11 mouse cellular contexts compared by ENCODE assay signal in genomic region chr12:75352410-75352809, GRCm38 (mm10). TPM values are rescaled to one million over a fixed set of nuclear protein-coding genes. Genes with fewer than 3 reads are reported as not detected.
A peak's percentile ranks its signal among the peaks of the same experiment; 100 is the strongest.
DNase-seq lines count a peak whose midpoint lies in the region; ATAC-seq and TF ChIP-seq lines count a peak whose summit lies in the region.
"Had no signal": no experiment of that assay in that cellular context is flagged by ENCODE, and none has a peak within 500 bp of the region (broad histone marks: within the 10 kb centered on the region; RNA-seq: fewer than 3 reads in every experiment).

No protein-coding gene starts in this region.

- peaks cover 18% of the 10 kb centered on the region; the same call in 1 of the 2 replicates for H3K4me1 ChIP-seq in intestine, embryonic 14.5 days (replicated peaks; ENCODE audit: control insufficient read depth, insufficient read depth, low read length)
- H3K4me1 ChIP-seq in intestine, postnatal 0 days (replicated peaks; ENCODE audit: control insufficient read depth, insufficient read depth, low read length), result no peaks in the 10 kb centered on the region
- peaks cover 16% of the 10 kb centered on the region; the same call in 1 of the 2 replicates for H3K4me1 ChIP-seq in heart, embryonic 12.5 days (replicated peaks)
- peaks cover 5% of the 10 kb centered on the region; the same call in 1 of the 2 replicates for H3K4me1 ChIP-seq in stomach, embryonic 15.5 days
- no peaks in the 10 kb centered on the region for H3K4me1 ChIP-seq in midbrain, embryonic 16.5 days (ENCODE audit: control insufficient read depth, insufficient read depth, low read length)
- H3K4me1 ChIP-seq: hindbrain, embryonic 15.5 days; megakaryocyte, embryonic 14.5 days had no signal

- H3K9ac ChIP-seq in intestine, embryonic 14.5 days (ENCODE audit: low read length), result no peak overlapping the region
- no peak overlapping the region for H3K9ac ChIP-seq in intestine, postnatal 0 days (ENCODE audit: low read depth, low read length)
- no peak overlapping the region for H3K9ac ChIP-seq in heart, embryonic 12.5 days
- no peak overlapping the region for H3K9ac ChIP-seq in stomach, embryonic 15.5 days
- no peak overlapping the region for H3K9ac ChIP-seq in midbrain, embryonic 16.5 days (ENCODE audit: low read depth, low read length)
- H3K9ac ChIP-seq: hindbrain, embryonic 15.5 days had no signal

- H3K4me3 ChIP-seq in intestine, embryonic 14.5 days (ENCODE audit: low read depth, low read length), result no peak overlapping the region
- no peak overlapping the region for H3K4me3 ChIP-seq in intestine, postnatal 0 days (ENCODE audit: low read depth, low read length)
- H3K4me3 ChIP-seq in heart, embryonic 12.5 days, result no peak overlapping the region
- no peak overlapping the region for H3K4me3 ChIP-seq in stomach, embryonic 15.5 days (replicated peaks)
- no peak overlapping the region for H3K4me3 ChIP-seq in midbrain, embryonic 16.5 days (ENCODE audit: low read depth, low read length)
- H3K4me3 ChIP-seq: hindbrain, embryonic 15.5 days; megakaryocyte, embryonic 14.5 days had no signal

- no peaks in the 10 kb centered on the region for H3K9me3 ChIP-seq in intestine, embryonic 14.5 days (ENCODE audit: control insufficient read depth, low read length)
- no peaks in the 10 kb centered on the region for H3K9me3 ChIP-seq in intestine, postnatal 0 days (ENCODE audit: control insufficient read depth)
- no peaks in the 10 kb centered on the region for H3K9me3 ChIP-seq in heart, embryonic 12.5 days (replicated peaks)
- no peaks in the 10 kb centered on the region for H3K9me3 ChIP-seq in stomach, embryonic 15.5 days
- H3K9me3 ChIP-seq in midbrain, embryonic 16.5 days (replicated peaks; ENCODE audit: control insufficient read depth, low read length, poor library complexity, severe bottlenecking), result no peaks in the 10 kb centered on the region
- H3K9me3 ChIP-seq: hindbrain, embryonic 15.5 days had no signal

- peak; percentile 86 for ATAC-seq in intestine, embryonic 14.5 days (replicated peaks; ENCODE audit: low FRiP score, low TSS enrichment, low read depth)
- no peak for ATAC-seq in intestine, postnatal 0 days
- 0 out of 2 replicates have a peak, but pooled peaks have one; percentile 45 for ATAC-seq in heart, embryonic 12.5 days (ENCODE audit: insufficient number of reproducible peaks, low FRiP score)
- peak; percentile 83 for ATAC-seq in stomach, embryonic 15.5 days (ENCODE audit: insufficient read depth, low FRiP score, low read depth)
- ATAC-seq in midbrain, embryonic 16.5 days, result no peak
- ATAC-seq in CD4-positive, CD25-positive, alpha-beta regulatory T cell, adult 4 months, result no peak

- H3K36me3 ChIP-seq in intestine, embryonic 14.5 days (ENCODE audit: control insufficient read depth, insufficient read depth, low read length), result no peaks in the 10 kb centered on the region
- H3K36me3 ChIP-seq in intestine, postnatal 0 days (ENCODE audit: control insufficient read depth, insufficient read depth), result no peaks in the 10 kb centered on the region
- no peaks in the 10 kb centered on the region for H3K36me3 ChIP-seq in heart, embryonic 12.5 days
- no peaks in the 10 kb centered on the region for H3K36me3 ChIP-seq in stomach, embryonic 15.5 days
- H3K36me3 ChIP-seq in midbrain, embryonic 16.5 days (ENCODE audit: control insufficient read depth, insufficient read depth, low read length), result no peaks in the 10 kb centered on the region
- H3K36me3 ChIP-seq: hindbrain, embryonic 15.5 days had no signal

- peak; percentile 73 for DNase-seq in intestine, embryonic 14.5 days (ENCODE audit: low spot score)
- peak; percentile 46 to 57 for DNase-seq in kidney, postnatal 25 days
- no peak for DNase-seq in layer of hippocampus, postnatal 25 days (ENCODE audit: extremely low spot score in 1 of 2, low spot score in 1 of 2)
- DNase-seq: right cerebral cortex, postnatal 14 days had no signal

- peak overlapping the region; percentile 23; the same call in 1 of the 2 replicates for H3K27ac ChIP-seq in intestine, embryonic 14.5 days (ENCODE audit: low read depth)
- H3K27ac ChIP-seq in intestine, postnatal 0 days (ENCODE audit: low read depth, low read length), result no peak overlapping the region
- H3K27ac ChIP-seq in heart, embryonic 12.5 days (ENCODE audit: poor library complexity, severe bottlenecking), result no peak overlapping the region
- H3K27ac ChIP-seq in stomach, embryonic 15.5 days, result peak overlapping the region; percentile 57
- no peak overlapping the region for H3K27ac ChIP-seq in midbrain, embryonic 16.5 days (ENCODE audit: low read length)
- H3K27ac ChIP-seq: hindbrain, embryonic 15.5 days had no signal

- TF ChIP-seq CTCF in intestine, postnatal 0 days (IDR thresholded peaks at IDR 0.05; ENCODE audit: low read depth), result no peak

- 8% methylated on average over 6 of the region's 6 CpGs for WGBS in intestine, embryonic 14.5 days
- WGBS in intestine, postnatal 0 days, result 5% methylated on average over 6 of the region's 6 CpGs
- 61% methylated on average over 6 of the region's 6 CpGs for WGBS in heart, embryonic 12.5 days
- 19% methylated on average over 6 of the region's 6 CpGs for WGBS in stomach, embryonic 15.5 days
- 49% methylated on average over 6 of the region's 6 CpGs for WGBS in midbrain, embryonic 16.5 days

- H3K27me3 ChIP-seq in intestine, embryonic 14.5 days (replicated peaks; ENCODE audit: control insufficient read depth, insufficient read depth, low read length), result no peaks in the 10 kb centered on the region
- no peaks in the 10 kb centered on the region for H3K27me3 ChIP-seq in intestine, postnatal 0 days (replicated peaks; ENCODE audit: control insufficient read depth, insufficient read depth, low read length)
- H3K27me3 ChIP-seq in heart, embryonic 12.5 days (replicated peaks), result no peaks in the 10 kb centered on the region
- no peaks in the 10 kb centered on the region for H3K27me3 ChIP-seq in stomach, embryonic 15.5 days (replicated peaks)
- H3K27me3 ChIP-seq in midbrain, embryonic 16.5 days (ENCODE audit: control insufficient read depth, insufficient read depth, low read depth, low read length), result no peaks in the 10 kb centered on the region
- H3K27me3 ChIP-seq: hindbrain, embryonic 15.5 days; megakaryocyte, embryonic 14.5 days had no signal

- H3K4me2 ChIP-seq in intestine, embryonic 14.5 days (ENCODE audit: low read length), result peak overlapping the region; percentile 3; the same call in 1 of the 2 replicates
- no peak overlapping the region for H3K4me2 ChIP-seq in intestine, postnatal 0 days (replicated peaks; ENCODE audit: low read depth)
- H3K4me2 ChIP-seq in heart, embryonic 12.5 days, result no peak overlapping the region
- peak overlapping the region; percentile 6; the same call in 1 of the 2 replicates for H3K4me2 ChIP-seq in stomach, embryonic 15.5 days
- H3K4me2 ChIP-seq in midbrain, embryonic 16.5 days (ENCODE audit: low read length), result no peak overlapping the region
- H3K4me2 ChIP-seq: hindbrain, embryonic 15.5 days had no signal

RNA-seq across cellular contexts. Expression of gene Rhoj, which starts 44.3 kb away (rescaled TPM):
- 39.5 and 44.2 TPM in 2 replicates for polyA plus RNA-seq in intestine, embryonic 14.5 days (2014; fragmentation: Nextera tagmentation; extraction: Ambion mirVana)
- polyA plus RNA-seq in intestine, postnatal 0 days (2015; fragmentation: Nextera tagmentation; extraction: Ambion mirVana), result 27.9 and 28.1 TPM in 2 replicates
- 36.0 and 38.6 TPM in 2 replicates for polyA plus RNA-seq in heart, embryonic 12.5 days (2016; fragmentation: Nextera tagmentation; extraction: Ambion mirVana)
- polyA plus RNA-seq in stomach, embryonic 15.5 days (2015; fragmentation: Nextera tagmentation; extraction: Ambion mirVana), result 59.1 and 61.4 TPM in 2 replicates
- polyA plus RNA-seq in midbrain, embryonic 16.5 days (2015; fragmentation: Nextera tagmentation; extraction: Ambion mirVana), result 16.7 and 17.6 TPM in 2 replicates
- under 1 TPM in 1 of 2 experiments, not detected in 1; 0.17 TPM for polyA plus RNA-seq in CD4-positive, CD25-positive, alpha-beta regulatory T cell, adult 4 months (2017; shearing (Covaris generic))
- total RNA-seq in layer of hippocampus, postnatal 25 days (2021), result 1 to 10 TPM; 4.5 to 6.3 TPM

Comparison
In these comparisons a context has a peak if more than half of its experiments do, and no peak if none do; other contexts are left out.
1. ATAC-seq: peak in intestine, embryonic 14.5 days (single experiment), heart, embryonic 12.5 days (single experiment) and stomach, embryonic 15.5 days (single experiment); none in intestine, postnatal 0 days (single experiment), midbrain, embryonic 16.5 days (single experiment) and CD4-positive, CD25-positive, alpha-beta regulatory T cell, adult 4 months (single experiment).
2. H3K27ac ChIP-seq: peak in intestine, embryonic 14.5 days (single experiment) and stomach, embryonic 15.5 days (single experiment); none in intestine, postnatal 0 days (single experiment), heart, embryonic 12.5 days (single experiment) and midbrain, embryonic 16.5 days (single experiment).
3. H3K4me2 ChIP-seq: peak in intestine, embryonic 14.5 days (single experiment) and stomach, embryonic 15.5 days (single experiment); none in intestine, postnatal 0 days (single experiment), heart, embryonic 12.5 days (single experiment) and midbrain, embryonic 16.5 days (single experiment).
4. DNase-seq: peak in intestine, embryonic 14.5 days (single experiment) and kidney, postnatal 25 days (2 of 2); none in layer of hippocampus, postnatal 25 days (0 of 2).
5. RNA of gene Rhoj, which starts 44.3 kb away (polyA plus RNA-seq): 59.1 to 61.4 TPM in stomach, embryonic 15.5 days, 39.5 to 44.2 TPM in intestine, embryonic 14.5 days, 36.0 to 38.6 TPM in heart, embryonic 12.5 days, 27.9 to 28.1 TPM in intestine, postnatal 0 days and 16.7 to 17.6 TPM in midbrain, embryonic 16.5 days; 0.17 TPM in CD4-positive, CD25-positive, alpha-beta regulatory T cell, adult 4 months; every median in the first group is over 10 times any median in the second.